Mouse (Mus musculus) B cell, adult (primary cell): ENCODE data around the gene Tmem17. TPM values are rescaled to one million over a fixed set of nuclear protein-coding genes. Genes with fewer than 3 reads are reported as not detected.

ENCODE experiments used
- total RNA-seq: library from RNA; stranded (reverse); gene quantifications from 4 replicates; pipeline ENCODE4 v1.2.4, GENCODE M21; 2023; ENCODE audit not compliant: inconsistent age

The Tmem17 gene
- 1.0 to 1.5 TPM (median 1.2 TPM) in 4 replicates for total RNA-seq

GRCm38 (mm10) chr11:22512038-22513001, at the start of gene Tmem17:
Gene Tmem17 (plus strand): TSS chr11:22512088.

Other genes starting within 250 kb of the Tmem17 start
- gene Ehbp1, start 169.8 kb upstream of the Tmem17 start, total RNA-seq, result 8.2 to 8.8 TPM (median 8.5 TPM) in 4 replicates